Mouse (Mus musculus) lung, postnatal 25 days (tissue): ENCODE data around the gene Mrpl23.

Experiments used
- DNase-seq: peaks from one replicate; pipeline ENCODE4 v3.0.0; 2022; ENCODE audit warnings: low spot score

The Mrpl23 gene

GRCm38 (mm10) chr7:142532671-142533058 is at the start of gene Mrpl23:
TSS of gene Mrpl23 (plus strand) at chr7:142532686.
- DNase-seq, result peak; percentile 7

- DNase-seq, result no peak
These were observed 49.4 kb upstream of the Mrpl23 start for GRCm38 (mm10) chr7:142483136-142483535.

GRCm38 (mm10) chr7:142484780-142485179 is 47.7 kb upstream of the Mrpl23 start:
- no peak for DNase-seq

- no peak for DNase-seq
These were observed 45.7 kb upstream of the Mrpl23 start for GRCm38 (mm10) chr7:142486751-142487162.

- DNase-seq, result no peak
These were observed 45.1 kb upstream of the Mrpl23 start for GRCm38 (mm10) chr7:142487341-142487859.

- no peak for DNase-seq
These were observed 44.4 kb upstream of the Mrpl23 start for GRCm38 (mm10) chr7:142488053-142488452.

- no peak for DNase-seq
These were observed 39.0 kb upstream of the Mrpl23 start for GRCm38 (mm10) chr7:142493535-142493934.

- no peak for DNase-seq
These were observed 36.3 kb upstream of the Mrpl23 start for GRCm38 (mm10) chr7:142496158-142496557.

- no peak for DNase-seq
These were observed 35.7 kb upstream of the Mrpl23 start for GRCm38 (mm10) chr7:142496800-142497199.

GRCm38 (mm10) chr7:142497775-142498174 is 34.7 kb upstream of the Mrpl23 start:
- peak; percentile 49 for DNase-seq

GRCm38 (mm10) chr7:142498575-142498974 is 33.9 kb upstream of the Mrpl23 start, which contains the start of gene Tnnt3:
TSS of gene Tnnt3 (plus strand) at chr7:142498836.
- DNase-seq, result no peak

- no peak for DNase-seq
These were observed 33.3 kb upstream of the Mrpl23 start for GRCm38 (mm10) chr7:142499010-142499721.

GRCm38 (mm10) chr7:142500032-142500431 is 32.5 kb upstream of the Mrpl23 start:
- DNase-seq, result no peak

GRCm38 (mm10) chr7:142503206-142503605 is 29.3 kb upstream of the Mrpl23 start:
- no peak for DNase-seq

GRCm38 (mm10) chr7:142505942-142506341 is 26.5 kb upstream of the Mrpl23 start:
- DNase-seq, result no peak

GRCm38 (mm10) chr7:142506501-142506900 is 26.0 kb upstream of the Mrpl23 start:
- no peak for DNase-seq

- no peak for DNase-seq
These were observed 25.0 kb upstream of the Mrpl23 start for GRCm38 (mm10) chr7:142507453-142507852.

- DNase-seq, result no peak
These were observed 23.0 kb upstream of the Mrpl23 start for GRCm38 (mm10) chr7:142509518-142509917.

GRCm38 (mm10) chr7:142510021-142510777 is 22.3 kb upstream of the Mrpl23 start:
- DNase-seq, result no peak

- no peak for DNase-seq
These were observed 18.4 kb upstream of the Mrpl23 start for GRCm38 (mm10) chr7:142514048-142514447.

GRCm38 (mm10) chr7:142516221-142516978 is 16.1 kb upstream of the Mrpl23 start:
- no peak for DNase-seq

- no peak for DNase-seq
These were observed 15.0 kb upstream of the Mrpl23 start for GRCm38 (mm10) chr7:142517531-142517930.
